Mouse (Mus musculus) thymus, postnatal 14 days (tissue): ENCODE measurements at regions not wholly inside any gene's neighbourhood (a gene's known extent, or its start where the extent isn't known, plus 50 kb on each side); places are given as distances from the start of the nearest gene placed in this dataset.
A peak's percentile ranks its signal among the peaks of the same experiment; 100 is the strongest.

Experiments
- DNase-seq: peaks from one replicate; pipeline ENCODE4 v3.0.0; 2021

- no peak for DNase-seq
Observed at GRCm38 (mm10) chr9:116365016-116365685, 190.0 kb upstream of the Tgfbr2 start.

DNA sequence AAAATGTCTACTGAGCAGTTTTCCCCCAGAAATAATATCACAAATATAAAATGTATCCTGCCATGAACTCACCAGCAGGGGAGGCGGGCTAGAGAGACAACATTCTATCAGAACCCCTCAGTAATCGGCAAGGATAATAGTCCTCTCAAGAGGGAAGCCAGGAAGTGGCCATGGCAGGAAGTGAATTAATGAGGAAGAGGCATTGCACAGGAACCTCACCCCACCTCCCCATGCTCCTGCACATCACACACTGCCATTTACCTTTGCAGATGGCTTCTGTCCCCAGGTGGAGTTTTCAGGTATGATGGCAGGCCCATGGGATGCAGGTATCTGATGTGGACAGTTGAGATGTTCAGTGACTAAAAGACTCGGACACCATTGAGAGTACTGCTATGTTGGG is 185.9 kb upstream of the Tgfbr2 start:
- no peak for DNase-seq

DNA sequence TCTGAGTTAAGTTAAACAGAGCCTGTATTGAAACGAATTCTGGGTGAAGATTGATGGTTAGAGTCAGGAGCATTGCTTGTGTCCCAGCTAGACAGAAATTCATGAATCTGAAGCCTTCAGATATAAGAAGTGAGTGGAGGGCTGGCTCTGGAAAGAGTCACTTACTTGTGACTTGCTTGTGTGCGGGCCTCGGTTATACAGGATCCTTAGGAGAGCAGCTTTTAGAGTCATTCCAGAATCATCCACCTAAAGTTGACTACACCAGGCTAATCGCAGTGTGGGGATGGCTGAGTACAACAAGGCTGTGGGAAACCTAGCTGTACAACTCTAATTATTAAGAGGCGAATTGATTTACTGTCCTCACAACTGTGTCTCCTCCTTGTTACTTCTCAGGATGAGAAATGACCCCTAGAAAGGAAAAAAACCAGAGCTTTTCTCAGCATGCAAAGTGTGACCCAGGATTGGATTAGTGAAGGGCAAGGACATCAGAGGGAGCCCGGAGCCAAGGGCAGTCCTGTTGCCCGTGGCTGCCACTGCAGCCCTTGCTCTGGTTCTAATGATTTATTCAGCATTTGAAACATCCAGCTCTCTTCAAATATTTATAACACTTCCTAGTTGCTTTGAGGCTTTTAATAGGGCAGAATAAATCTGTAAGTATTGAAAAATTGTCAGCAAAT is 179.0 kb upstream of the Tgfbr2 start:
- no peak for DNase-seq

DNA sequence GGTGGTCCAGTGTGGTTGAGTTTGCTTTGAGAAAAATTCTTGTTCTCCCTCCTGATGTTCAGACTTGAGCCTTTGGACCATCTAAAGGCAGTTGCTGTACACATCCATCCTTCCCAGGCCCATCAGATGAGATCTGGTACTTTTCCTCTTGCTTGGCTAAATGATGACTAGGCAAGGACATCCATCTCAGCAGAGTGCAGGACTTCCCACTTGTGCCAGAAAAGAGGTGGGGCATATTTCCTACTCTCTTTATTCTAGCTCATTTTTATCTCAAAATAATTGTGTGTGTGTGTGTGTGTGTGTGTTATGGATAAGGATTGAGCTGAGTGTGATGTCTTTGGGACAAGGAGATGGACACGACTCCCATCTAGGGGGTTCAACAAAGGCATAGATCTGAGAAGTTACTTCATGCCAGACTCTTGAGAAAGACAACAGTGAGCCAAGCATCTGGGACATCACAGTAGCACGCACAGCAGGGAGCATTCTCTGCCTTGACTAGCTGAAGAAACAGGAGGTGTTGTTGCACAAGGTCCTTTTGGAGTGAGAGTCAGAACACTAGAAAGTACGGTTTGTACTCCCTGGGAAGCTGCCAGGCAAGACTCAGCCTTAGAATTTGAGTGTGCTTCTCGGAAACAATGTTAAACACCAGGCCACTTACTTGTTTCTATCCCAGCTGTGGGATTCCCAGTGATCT is 177.8 kb upstream of the Tgfbr2 start:
- DNase-seq = no peak

GRCm38 (mm10) chr9:116350804-116351547 is 175.8 kb upstream of the Tgfbr2 start:
- no peak for DNase-seq

DNA sequence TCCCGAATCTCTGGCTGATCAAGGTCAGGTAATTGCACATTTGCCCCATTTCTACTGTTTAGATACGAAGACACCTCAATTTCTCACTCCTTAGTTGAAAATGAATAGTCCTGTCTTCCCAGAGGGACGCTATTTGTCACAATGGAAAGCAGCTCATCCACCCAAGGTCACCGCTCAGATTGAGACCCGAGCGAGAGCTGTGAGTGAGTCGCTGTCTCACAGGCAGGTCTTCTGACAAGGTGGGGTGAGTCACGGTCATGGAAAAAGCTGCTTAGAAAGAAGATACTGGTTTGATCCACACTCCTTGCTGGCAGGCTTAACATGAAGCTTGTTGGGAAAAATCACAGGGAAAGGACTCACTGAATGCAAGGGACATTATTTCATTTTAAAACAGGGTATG is 171.9 kb upstream of the Tgfbr2 start:
- DNase-seq = no peak

DNA sequence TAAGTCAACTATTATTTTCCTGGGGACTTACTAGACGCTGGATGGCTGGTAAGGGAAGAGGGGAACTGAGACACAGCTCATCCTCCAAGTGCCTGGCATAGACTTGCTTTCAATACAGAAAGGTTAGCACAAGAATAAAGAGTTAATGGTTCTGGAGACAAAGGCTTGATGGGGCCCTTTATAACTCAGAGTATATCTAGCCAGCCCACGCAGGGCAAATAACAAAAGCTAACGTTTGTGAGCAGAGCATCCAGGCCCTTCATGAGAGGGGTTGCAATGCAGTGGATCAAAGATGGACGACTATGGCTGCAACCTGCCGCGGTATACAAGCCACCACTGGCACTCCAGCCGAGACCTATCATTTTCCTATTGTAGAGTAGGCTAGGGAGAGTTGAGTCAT is 171.3 kb upstream of the Tgfbr2 start:
- DNase-seq = no peak

DNA sequence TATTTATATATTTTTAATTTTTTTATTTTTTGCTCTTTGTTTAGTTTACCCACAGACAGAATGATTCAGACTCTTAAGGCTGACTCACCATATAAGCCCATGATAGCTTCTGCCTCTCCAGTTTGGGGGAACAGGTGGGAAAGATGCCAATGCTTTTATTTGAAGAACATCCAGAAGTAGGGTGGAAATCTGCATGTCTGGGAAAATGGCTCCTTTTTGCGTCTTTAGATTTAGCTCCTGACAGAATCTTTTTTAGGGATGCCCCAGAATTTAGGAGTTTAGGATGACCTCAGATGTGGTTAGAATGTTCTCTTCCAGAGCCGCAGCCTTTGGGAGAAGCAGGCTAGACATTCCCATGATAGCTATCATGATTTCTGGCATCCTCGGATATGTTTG is 167.9 kb upstream of the Tgfbr2 start:
- DNase-seq = no peak

GRCm38 (mm10) chr9:116342446-116343085 is 167.4 kb upstream of the Tgfbr2 start:
- no peak for DNase-seq

DNA sequence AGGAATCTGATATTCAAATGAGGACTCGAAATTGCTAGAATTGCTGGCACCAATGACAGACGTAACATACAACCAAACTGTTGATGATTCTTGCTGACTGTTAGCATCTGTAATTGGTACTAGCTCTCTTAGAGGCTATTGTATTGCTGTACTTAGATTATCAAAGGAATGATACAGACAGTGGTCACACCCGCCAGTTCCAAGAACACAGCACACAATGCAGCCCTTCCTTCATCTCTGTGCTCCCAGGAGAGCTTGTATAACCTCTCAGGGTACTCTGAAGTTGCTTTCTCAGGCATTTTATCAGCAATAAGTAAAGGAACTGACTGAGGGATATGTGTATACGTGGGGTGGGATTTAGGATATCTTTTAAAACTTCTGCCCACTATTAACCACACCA is 166.8 kb upstream of the Tgfbr2 start:
- no peak for DNase-seq

- peak; percentile 73 for DNase-seq
Observed at GRCm38 (mm10) chr9:116340952-116341351, 165.8 kb upstream of the Tgfbr2 start.

DNA sequence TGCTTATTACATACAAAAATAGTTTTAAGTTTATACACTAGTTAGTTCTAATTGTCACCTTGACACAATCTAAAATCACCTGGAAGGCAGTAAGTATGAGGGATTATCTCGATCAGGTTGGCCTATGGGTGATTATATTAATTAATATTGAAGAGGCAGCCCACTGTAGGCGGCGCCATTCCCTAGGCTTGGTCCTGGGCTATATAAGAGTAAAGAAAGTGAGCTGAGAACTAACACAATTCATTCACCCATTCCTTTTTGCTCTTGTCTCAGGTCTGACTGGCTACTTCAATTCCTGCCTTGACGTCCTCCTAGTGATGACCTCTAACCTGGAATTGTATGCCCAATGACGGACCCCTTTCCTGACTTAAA is 163.6 kb upstream of the Tgfbr2 start:
- peak; percentile 27 for DNase-seq

DNA sequence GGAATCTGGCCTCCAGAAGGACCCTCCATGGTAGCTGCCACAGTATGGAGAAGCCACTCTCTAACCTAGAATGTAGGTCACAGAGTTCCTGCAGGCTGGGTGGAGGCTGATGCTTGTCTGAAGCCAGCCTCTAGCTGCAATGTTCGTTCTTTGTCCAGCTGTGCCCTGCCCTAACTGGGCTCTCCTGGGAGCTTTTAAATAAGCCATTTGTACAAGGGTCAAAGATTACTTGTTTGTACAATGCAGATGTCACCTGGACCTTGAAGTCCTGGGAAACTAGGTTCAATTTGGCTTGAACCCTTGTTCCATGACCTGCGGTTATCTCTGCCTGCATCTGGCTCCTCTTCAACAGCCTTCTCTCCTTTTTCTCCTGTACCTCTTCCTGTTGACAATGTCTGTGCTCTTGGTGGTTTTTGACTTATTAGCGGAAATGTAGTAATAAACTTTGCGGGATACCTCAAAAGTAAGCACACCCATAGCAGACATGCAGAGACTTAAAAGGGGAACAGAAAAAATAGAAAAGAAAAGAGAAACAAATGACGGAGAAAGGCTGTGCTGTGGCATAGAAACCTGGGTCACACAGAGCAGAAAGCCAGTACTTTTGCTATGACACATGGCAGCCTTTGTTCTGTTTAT is 163.1 kb upstream of the Tgfbr2 start:
- DNase-seq = peak; percentile 58

- peak; percentile 55 for DNase-seq
Observed at GRCm38 (mm10) chr9:116337446-116338010, 162.4 kb upstream of the Tgfbr2 start.

GRCm38 (mm10) chr9:116335561-116336478 is 160.7 kb upstream of the Tgfbr2 start:
- no peak for DNase-seq

- no peak for DNase-seq
Observed at GRCm38 (mm10) chr9:116333956-116334463, 158.8 kb upstream of the Tgfbr2 start.

GRCm38 (mm10) chr9:116332485-116333118 is 157.4 kb upstream of the Tgfbr2 start:
- no peak for DNase-seq

DNA sequence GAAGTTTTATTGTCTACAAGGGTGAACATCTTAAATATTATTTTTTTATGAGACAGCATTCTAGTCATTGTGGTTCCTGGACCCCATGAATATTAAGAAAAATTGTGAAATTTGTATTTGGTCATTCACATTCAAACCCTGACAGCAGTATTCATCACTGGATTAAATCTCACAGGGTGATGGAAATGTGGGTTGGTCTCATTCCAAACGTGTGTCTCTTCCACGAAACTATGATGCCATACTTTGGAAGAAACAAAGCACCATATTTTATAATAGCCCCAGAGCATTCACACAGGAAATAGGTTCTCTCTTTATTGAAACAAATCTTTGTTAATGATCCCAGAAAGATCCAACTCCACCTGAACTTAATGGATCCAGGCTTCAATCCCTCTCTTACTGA is 156.2 kb upstream of the Tgfbr2 start:
- DNase-seq = no peak

GRCm38 (mm10) chr9:116330796-116331195 is 155.6 kb upstream of the Tgfbr2 start:
- peak; percentile 21 for DNase-seq

GRCm38 (mm10) chr9:116329147-116329546 is 154.0 kb upstream of the Tgfbr2 start:
- peak; percentile 45 for DNase-seq
